Mouse (Mus musculus): ENCODE measurements around the gene Zbtb32.

DNA sequence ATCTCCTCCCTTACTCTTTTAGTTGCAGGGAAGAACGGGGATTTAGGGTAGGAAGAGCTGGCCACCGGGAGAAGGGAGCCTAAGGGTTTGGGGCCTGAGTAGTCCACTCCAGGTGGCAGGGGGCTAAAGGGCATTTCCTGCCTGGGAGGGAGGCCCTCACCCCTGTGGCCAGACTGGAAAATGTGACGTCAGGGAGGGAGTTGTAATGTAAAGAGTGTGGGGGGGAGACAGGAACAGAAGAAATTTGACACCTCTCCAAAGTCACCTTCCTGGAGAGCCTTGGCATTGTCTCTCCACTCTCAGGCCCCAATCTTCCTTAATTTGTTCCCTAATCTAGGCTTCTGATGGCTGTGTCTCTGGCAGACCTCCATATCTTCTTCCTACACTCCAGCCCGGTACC, 40.4 kb upstream of the Zbtb32 start:
- no peak for TF ChIP-seq TAL1 (IDR thresholded peaks at IDR 0.05; ENCODE audit: low read length)
- no peak for TF ChIP-seq GATA1 (IDR thresholded peaks at IDR 0.05; ENCODE audit: low read length)
